Mouse (Mus musculus): ENCODE data around the gene Nemp1.

The Nemp1 gene

GRCm38 (mm10) chr10:127721671-127722418, 55.1 kb downstream of the Nemp1 start:
- no peak for DNase-seq (ENCODE audit: low spot score in 2 of 2)

GRCm38 (mm10) chr10:127724178-127724577, 57.5 kb downstream of the Nemp1 start, which contains the start of gene Tac2:
Gene Tac2, plus strand, starts transcription at chr10:127724478.
- DNase-seq (ENCODE audit: low spot score in 2 of 2), result no peak

- DNase-seq (ENCODE audit: low spot score in 2 of 2), result no peak
These were observed 58.4 kb downstream of the Nemp1 start for GRCm38 (mm10) chr10:127725136-127725535.

GRCm38 (mm10) chr10:127728437-127728836, 61.7 kb downstream of the Nemp1 start:
- no peak for DNase-seq (ENCODE audit: low spot score in 2 of 2)

- no peak for DNase-seq (ENCODE audit: low spot score in 2 of 2)
These were observed 63.7 kb downstream of the Nemp1 start for GRCm38 (mm10) chr10:127730285-127730932.

GRCm38 (mm10) chr10:127730933-127731310, 64.2 kb downstream of the Nemp1 start:
- DNase-seq (ENCODE audit: low spot score in 2 of 2), result no peak

GRCm38 (mm10) chr10:127731397-127731796, 64.7 kb downstream of the Nemp1 start:
- no peak for DNase-seq (ENCODE audit: low spot score in 2 of 2)

- DNase-seq (ENCODE audit: low spot score in 2 of 2), result no peak
These were observed 67.7 kb downstream of the Nemp1 start for GRCm38 (mm10) chr10:127734434-127734833.

- no peak for DNase-seq (ENCODE audit: low spot score in 2 of 2)
These were observed 69.6 kb downstream of the Nemp1 start for GRCm38 (mm10) chr10:127736266-127736665.

- no peak for DNase-seq (ENCODE audit: low spot score in 2 of 2)
These were observed 70.2 kb downstream of the Nemp1 start for GRCm38 (mm10) chr10:127736916-127737315.

GRCm38 (mm10) chr10:127737552-127737951, 70.9 kb downstream of the Nemp1 start:
- no peak for DNase-seq (ENCODE audit: low spot score in 2 of 2)

GRCm38 (mm10) chr10:127738151-127738882, 71.6 kb downstream of the Nemp1 start:
- DNase-seq (ENCODE audit: low spot score in 2 of 2), result no peak

- DNase-seq (ENCODE audit: low spot score in 2 of 2), result peak in 1 of 2 experiments; percentile 55
These were observed 72.5 kb downstream of the Nemp1 start, which contains the start of gene Zbtb39 for GRCm38 (mm10) chr10:127739083-127739660. Gene Zbtb39, plus strand, starts transcription at chr10:127739538.

GRCm38 (mm10) chr10:127739661-127740161, 73.0 kb downstream of the Nemp1 start:
- DNase-seq (ENCODE audit: low spot score in 2 of 2), result no peak

- no peak for DNase-seq (ENCODE audit: low spot score in 2 of 2)
These were observed 78.0 kb downstream of the Nemp1 start for GRCm38 (mm10) chr10:127744661-127745060.

- DNase-seq (ENCODE audit: low spot score in 2 of 2), result no peak
These were observed 79.2 kb downstream of the Nemp1 start for GRCm38 (mm10) chr10:127745886-127746285.

GRCm38 (mm10) chr10:127747254-127747653, 80.6 kb downstream of the Nemp1 start:
- DNase-seq (ENCODE audit: low spot score in 2 of 2), result no peak

- DNase-seq (ENCODE audit: low spot score in 2 of 2), result no peak
These were observed 82.3 kb downstream of the Nemp1 start for GRCm38 (mm10) chr10:127748847-127749612.

GRCm38 (mm10) chr10:127750136-127750777, 83.6 kb downstream of the Nemp1 start:
- DNase-seq (ENCODE audit: low spot score in 2 of 2), result no peak

Data from frontal cortex, postnatal 14 days (tissue).